Mouse (Mus musculus) midbrain, postnatal 0 days (tissue): ENCODE measurements around the gene Emx1. TPM values are rescaled to one million over a fixed set of nuclear protein-coding genes. Genes with fewer than 3 reads are reported as not detected.
"Not testable (repeated sequence)": the region's sequence is repeated elsewhere in the genome, so short reads cannot be mapped to it uniquely, and the experiment has no call there.

Experiments used
- ATAC-seq: fragments of 200-750 bp; cut with Nextera tagmentation; 2 replicates; pipeline ENCODE4 v1.8.0; 2017; ENCODE audit warnings: moderate number of reproducible peaks, mild to moderate bottlenecking, moderate TSS enrichment, moderate library complexity; ENCODE audit not compliant: low FRiP score
- DNase-seq: peaks from one replicate; pipeline ENCODE4 v3.0.0-alpha.2; 2015; ENCODE audit warnings: low spot score
- H3K27ac ChIP-seq: fragments of 300-500 bp; sonication (generic); 2 replicates; pipeline ENCODE4 v1.5.1; 2014; ENCODE audit warnings: low read depth, mild to moderate bottlenecking, low read length, mixed read lengths
- H3K27me3 ChIP-seq: fragments of 300-500 bp; sonication (generic); 2 replicates; pipeline ENCODE4 v1.6.1; 2014; ENCODE audit warnings: low read length, control low read depth, mixed read lengths; ENCODE audit not compliant: insufficient read depth
- H3K36me3 ChIP-seq: fragments of 300-500 bp; sonication (generic); 2 replicates; pipeline ENCODE4 v1.6.1; 2014; ENCODE audit warnings: low read length, control low read depth, mixed read lengths; ENCODE audit not compliant: insufficient read depth
- H3K4me1 ChIP-seq: fragments of 300-500 bp; sonication (generic); 2 replicates; pipeline ENCODE4 v1.6.1; 2014; ENCODE audit warnings: mild to moderate bottlenecking, control low read depth, antibody characterized with exemption, low read length, mixed read lengths; ENCODE audit not compliant: insufficient read depth
- H3K4me2 ChIP-seq: fragments of 300-500 bp; sonication (generic); 2 replicates; pipeline ENCODE4 v1.6.1; 2014; ENCODE audit warnings: low read depth, mild to moderate bottlenecking, low read length, mixed read lengths; ENCODE audit not compliant: poor library complexity, severe bottlenecking
- H3K4me3 ChIP-seq: fragments of 300-500 bp; sonication (generic); 2 replicates; pipeline ENCODE4 v1.5.1; 2014; ENCODE audit warnings: low read depth, mild to moderate bottlenecking, low read length, moderate library complexity
- H3K9ac ChIP-seq: fragments of 300-500 bp; sonication (generic); replicated peaks from 2 replicates; pipeline ENCODE4 v1.6.1; 2014; ENCODE audit warnings: mild to moderate bottlenecking, low read length, moderate library complexity, mixed read lengths; ENCODE audit not compliant: poor library complexity, severe bottlenecking
- H3K9me3 ChIP-seq: fragments of 300-500 bp; sonication (generic); 2 replicates; pipeline ENCODE4 v1.6.1; 2016; ENCODE audit warnings: low read length, control low read depth
- CTCF ChIP-seq: IDR thresholded peaks from 2 replicates; pipeline ENCODE4 v1.5.1; 2016; ENCODE audit warnings: antibody characterized with exemption, mild to moderate bottlenecking
- WGBS: fragments of 180-500 bp; shearing (Covaris S2); extraction: QIAGEN DNeasy Blood & Tissue Kit; methylation state at CpG from one replicate; pipeline ENCODE4 v1.1.7; 2014; 5-methylcytosine and 5-hydroxymethylcytosine counted together
- polyA plus RNA-seq: library from polyadenylated mRNA; unstranded; fragments of >200 nt; fragmentation: Nextera tagmentation; extraction: Ambion mirVana; gene quantifications from 2 replicates; pipeline ENCODE4 v1.2.1, GENCODE M21; 2015
- total RNA-seq: library from RNA; depleted of rRNA; stranded (reverse); fragments of >200 nt; gene quantifications from 2 replicates; pipeline ENCODE4 v1.2.3, GENCODE M21; 2014; rRNA removed

Gene Emx1
- total RNA-seq: 0.88 and 2.6 TPM in 2 replicates
- polyA plus RNA-seq: 0.58 and 0.64 TPM in 2 replicates

- Histone ChIP-seq H3K9ac (0 out of 2 replicates have a peak within 1 kb of the TSS, but pooled peaks have one; percentile 33), H3K4me1 (0 out of 2 replicates have a peak, but pooled peaks cover 4% of the 10 kb centered on the region), H3K36me3 (no peaks in the 10 kb centered on the region), H3K27ac (no peak within 1 kb of the TSS), H3K9me3 (no peaks in the 10 kb centered on the region), H3K27me3 (peaks cover 51% of the 10 kb centered on the region), H3K4me2 (peak within 1 kb of the TSS; percentile 69), H3K4me3 (peak within 1 kb of the TSS; percentile 37)
- ATAC-seq (no peak), DNase-seq (no peak)
- 1% methylated on average over 70 of the region's 81 CpGs for WGBS
- no peak for TF ChIP-seq CTCF
Observed at GRCm38 (mm10) chr6:85187340-85188211, at the start of gene Emx1. TSS of gene Emx1 (plus strand) at chr6:85187438.

GRCm38 (mm10) chr6:85139534-85139933 is 47.7 kb upstream of the Emx1 start:
- Histone ChIP-seq H3K27me3 (no peaks in the 10 kb centered on the region), H3K9ac (no peak overlapping the region), H3K9me3 (no peaks in the 10 kb centered on the region), H3K27ac (no peak overlapping the region), H3K4me1 (no peaks in the 10 kb centered on the region), H3K36me3 (no peaks in the 10 kb centered on the region), H3K4me3 (no peak overlapping the region), H3K4me2 (no peak overlapping the region)
- no peak for TF ChIP-seq CTCF
- no peak for DNase-seq
- no peak for ATAC-seq
- WGBS: 90% methylated on average over 2 of the region's 2 CpGs

DNA sequence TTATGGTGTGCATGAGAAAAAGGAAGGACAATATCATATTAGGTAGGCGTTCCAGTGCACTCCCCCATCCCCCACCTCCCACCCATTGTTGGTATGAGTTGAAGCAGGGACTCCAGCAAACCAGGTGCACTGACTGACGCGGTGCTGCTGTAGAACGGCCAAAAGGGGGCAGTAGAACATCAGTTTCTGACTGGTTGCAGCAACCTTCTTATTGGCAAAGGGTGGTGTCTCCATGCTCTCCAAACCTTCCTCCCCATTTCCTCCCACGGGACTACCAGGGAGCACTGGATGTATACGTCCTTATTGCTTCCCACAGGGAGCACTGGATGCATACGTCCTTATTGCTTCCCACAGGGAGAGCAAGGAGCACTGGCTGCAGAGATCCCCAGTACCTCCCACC is 46.2 kb upstream of the Emx1 start:
- peak; percentile 60 for TF ChIP-seq CTCF
- 3% methylated on average over 6 of the region's 7 CpGs for WGBS
- not testable (repeated sequence) for H3K4me3 ChIP-seq, H3K4me1 ChIP-seq, H3K9me3 ChIP-seq, ATAC-seq, H3K36me3 ChIP-seq, H3K27ac ChIP-seq, H3K27me3 ChIP-seq, H3K9ac ChIP-seq, H3K4me2 ChIP-seq
- DNase-seq: peak; percentile 43

DNA sequence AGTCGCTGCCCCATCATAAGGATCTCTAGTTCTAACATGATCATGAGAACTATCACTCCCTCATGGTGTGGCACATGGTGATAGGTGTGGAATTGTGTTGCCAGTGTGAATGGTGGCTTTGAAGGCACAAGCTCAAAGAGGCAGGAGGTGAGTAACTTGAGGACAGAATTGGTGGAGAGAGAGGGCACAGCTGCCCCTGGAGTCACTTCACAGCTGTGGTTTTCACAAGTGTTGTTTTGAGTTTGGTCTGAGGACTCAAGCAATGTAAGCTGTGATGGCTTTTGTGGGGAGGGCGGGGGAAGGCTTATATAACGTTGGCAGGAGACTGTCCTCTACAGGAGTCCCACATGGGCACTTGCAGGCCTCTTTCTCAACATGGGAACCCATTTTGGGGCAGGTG is 42.8 kb upstream of the Emx1 start:
- no peak overlapping the region for H3K4me3 ChIP-seq
- H3K27ac ChIP-seq: no peak overlapping the region
- H3K9ac ChIP-seq: no peak overlapping the region
- no peaks in the 10 kb centered on the region for H3K4me1 ChIP-seq
- ATAC-seq (no peak), DNase-seq (no peak)
- WGBS: 74% methylated on average over 3 of the region's 3 CpGs
- no peaks in the 10 kb centered on the region for H3K9me3 ChIP-seq
- H3K4me2 ChIP-seq: no peak overlapping the region
- H3K27me3 ChIP-seq: peaks cover 4% of the 10 kb centered on the region; the same call in 1 of the 2 replicates
- no peaks in the 10 kb centered on the region for H3K36me3 ChIP-seq
- no peak for TF ChIP-seq CTCF

GRCm38 (mm10) chr6:85147636-85148035 is 39.6 kb upstream of the Emx1 start:
- no peak for TF ChIP-seq CTCF
- no peak overlapping the region for H3K27ac ChIP-seq
- ATAC-seq (no peak), DNase-seq (no peak)
- WGBS: 65% methylated on average over 3 of the region's 3 CpGs
- H3K36me3 ChIP-seq: no peaks in the 10 kb centered on the region
- H3K9ac ChIP-seq: no peak overlapping the region
- no peaks in the 10 kb centered on the region for H3K4me1 ChIP-seq
- no peak overlapping the region for H3K4me3 ChIP-seq
- H3K4me2 ChIP-seq: no peak overlapping the region
- peaks cover 4% of the 10 kb centered on the region; the same call in 1 of the 2 replicates for H3K27me3 ChIP-seq
- no peaks in the 10 kb centered on the region for H3K9me3 ChIP-seq

DNA sequence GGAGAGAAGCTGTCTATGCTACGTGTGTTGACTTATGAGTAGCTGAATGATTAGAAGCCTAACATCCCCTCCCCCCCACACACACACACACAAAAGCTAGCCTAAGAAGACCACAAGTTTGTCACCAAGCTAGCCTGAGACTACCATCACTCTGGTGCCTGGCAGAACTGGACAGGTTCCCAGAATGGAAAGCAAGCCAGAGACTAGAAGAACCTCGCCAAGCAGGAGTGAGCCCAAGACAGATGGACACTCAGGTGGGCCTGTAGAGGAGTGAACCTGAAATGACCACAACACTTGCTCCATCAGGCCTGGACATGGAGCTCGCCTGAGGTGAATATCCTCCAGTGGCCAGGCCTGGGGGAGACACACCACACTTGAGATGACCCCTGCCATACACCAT is 36.9 kb upstream of the Emx1 start:
- Histone ChIP-seq H3K9me3 (no peaks in the 10 kb centered on the region), H3K27me3 (peaks cover 4% of the 10 kb centered on the region; the same call in 1 of the 2 replicates), H3K4me2 (no peak overlapping the region), H3K4me1 (0 out of 2 replicates have a peak, but pooled peaks cover 5% of the 10 kb centered on the region), H3K9ac (no peak overlapping the region), H3K27ac (no peak overlapping the region), H3K4me3 (no peak overlapping the region), H3K36me3 (no peaks in the 10 kb centered on the region)
- no peak for TF ChIP-seq CTCF
- 78% methylated on average over 3 of the region's 3 CpGs for WGBS
- DNase-seq (no peak), ATAC-seq (no peak)
